Mouse (Mus musculus) kidney, postnatal 25 days (tissue): ENCODE measurements at regions not wholly inside any gene's neighbourhood (a gene's known extent, or its start where the extent isn't known, plus 50 kb on each side); places are given as distances from the start of the nearest gene placed in this dataset.

Experiments used
- DNase-seq, 2 experiments: peaks; one replicate each; pipeline ENCODE4 v3.0.0; 2021; ENCODE audit warnings: mixed read lengths in 2 of 2

DNA sequence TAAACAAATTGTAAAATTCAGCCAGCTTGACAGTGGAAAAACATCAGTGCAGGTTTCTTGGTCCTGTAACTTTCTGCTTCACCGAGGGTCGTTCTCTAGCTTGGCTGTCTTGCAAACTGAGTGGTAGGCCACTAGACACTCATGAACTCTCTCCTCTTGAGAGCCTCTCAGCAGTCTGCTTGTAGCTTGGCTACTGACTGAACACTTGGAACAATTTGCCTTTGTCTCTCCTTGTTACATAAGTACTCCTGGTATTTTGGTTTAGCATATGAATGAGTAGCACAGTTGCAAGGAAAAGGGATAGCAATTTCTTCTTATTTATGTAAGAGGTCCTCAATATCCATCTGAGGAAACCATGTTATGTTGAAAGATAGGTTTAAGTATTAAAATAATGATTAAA, 769.6 kb upstream of the Sel1l start:
- DNase-seq = no peak

DNA sequence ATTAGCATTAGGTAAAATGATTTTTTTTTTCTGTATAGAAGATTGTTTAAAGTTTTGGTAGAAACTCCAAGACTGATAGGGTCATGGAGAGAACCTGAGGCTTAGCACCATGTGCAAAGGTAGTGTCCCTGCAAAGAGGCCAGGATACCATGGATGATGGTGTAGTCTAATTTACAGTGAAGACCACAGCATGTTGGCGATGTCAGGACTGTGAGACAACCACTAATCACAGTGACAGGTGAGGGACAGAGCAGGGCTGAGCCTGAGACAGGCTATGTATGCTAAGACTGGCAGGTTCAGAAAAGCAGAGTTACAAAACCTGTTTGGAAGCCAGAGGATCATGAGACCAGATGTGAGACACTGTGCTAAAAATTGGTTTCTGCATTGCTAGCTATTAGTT, 752.7 kb upstream of the Sel1l start:
- no peak for DNase-seq

DNA sequence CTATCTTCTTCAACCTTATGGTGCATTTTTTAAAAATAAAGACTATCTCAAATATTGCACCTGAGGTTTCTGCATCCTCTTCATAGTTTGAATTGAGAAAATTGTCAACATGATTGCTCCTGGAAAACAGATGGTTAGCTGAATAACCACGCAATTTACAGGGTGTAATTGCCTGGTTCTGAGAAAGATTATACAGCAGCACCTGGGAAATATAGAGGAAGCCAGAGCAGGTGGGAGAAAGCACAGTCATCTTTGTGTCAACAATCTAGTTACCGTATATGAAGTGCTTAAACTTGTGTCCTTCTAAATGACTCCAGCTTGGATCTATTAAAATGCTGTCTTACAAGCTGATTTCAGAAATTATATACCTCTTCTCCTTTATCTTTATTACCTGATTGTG, 740.8 kb upstream of the Sel1l start:
- DNase-seq = no peak

DNA sequence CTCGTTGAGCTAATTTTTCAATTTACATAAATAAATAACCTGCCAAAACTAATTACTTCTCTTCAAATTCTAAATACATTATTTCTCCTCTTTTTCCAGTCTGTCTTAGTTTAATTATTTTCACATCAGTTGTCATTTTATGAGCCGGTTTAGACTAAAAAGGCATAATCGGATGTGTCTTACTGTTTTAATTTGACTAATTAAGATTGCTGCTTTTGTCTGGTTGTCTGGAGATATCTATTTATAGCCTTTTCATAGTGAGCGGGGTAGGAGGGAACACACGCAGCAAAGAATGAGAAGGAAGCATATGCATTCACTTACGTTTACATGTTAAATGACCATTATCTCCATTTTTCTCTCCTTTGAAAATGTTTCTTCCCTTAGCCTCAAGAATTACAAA, 740.3 kb upstream of the Sel1l start:
- no peak for DNase-seq

DNA sequence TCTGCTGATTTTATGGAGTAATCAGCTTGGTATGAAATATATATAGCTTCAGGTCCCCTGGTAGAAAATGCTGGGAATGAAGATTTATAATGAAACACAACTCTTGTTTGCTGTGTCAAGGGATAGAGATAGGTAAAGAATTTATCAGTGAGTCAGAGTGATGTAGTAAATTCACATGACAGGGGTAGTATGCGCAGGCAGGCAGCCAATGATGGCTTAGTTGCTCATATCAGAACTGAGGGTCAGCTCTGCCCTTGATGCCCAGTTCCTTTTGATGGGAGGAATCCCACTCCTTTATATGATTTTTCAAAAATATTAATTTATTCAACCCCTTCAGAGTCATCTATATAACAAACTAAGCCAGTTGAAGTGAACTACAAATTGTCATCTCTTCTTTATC, 729.6 kb upstream of the Sel1l start:
- DNase-seq = no peak
